Mouse (Mus musculus) adrenal gland, adult 10 weeks (tissue): ENCODE measurements around the gene Ptprc. TPM values are rescaled to one million over a fixed set of nuclear protein-coding genes. Genes with fewer than 3 reads are reported as not detected.

Source experiments
- polyA plus RNA-seq: library from polyadenylated mRNA; stranded (reverse); fragments of 350-450 nt; fragmentation: Illumina TruSeq; extraction: RNeasy Lipid Tissue Mini Kit (QIAGEN cat#74804); gene quantifications from one replicate; pipeline ENCODE4 v1.2.3, GENCODE M21; 2014; ENCODE audit warnings: low read depth, low replicate concordance

The Ptprc gene
- polyA plus RNA-seq = 18.1 TPM

DNA sequence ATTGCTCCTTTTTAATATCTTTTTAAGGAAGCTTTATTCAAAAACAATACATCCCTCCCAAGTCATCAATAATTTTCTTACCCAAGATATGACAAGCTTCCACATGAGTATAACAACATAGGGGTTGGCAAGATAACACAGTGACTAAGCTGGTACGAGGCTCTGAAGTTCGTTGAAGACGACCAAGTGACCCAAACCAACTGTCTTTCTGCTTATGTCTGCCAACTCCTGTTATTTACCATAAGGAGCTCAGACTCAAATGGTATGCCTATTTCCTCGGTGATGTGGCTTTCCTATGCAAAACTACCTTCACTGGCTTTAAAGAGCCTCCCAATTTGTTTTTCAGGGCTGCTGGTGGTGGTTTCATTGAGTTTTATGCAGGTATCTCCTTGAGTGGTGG is at the start of gene Ptprc:
Ptprc (minus strand) TSS at position 215 of the 400 bp plus-strand sequence.

Other genes starting within 250 kb of the Ptprc start
- gene Atp6v1g3, start 98.0 kb upstream of the Ptprc start, polyA plus RNA-seq = not detected